Mouse (Mus musculus) E14TG2a.4 (cell line): ENCODE measurements around the gene Klf6.

Experiments
- H3K27me3 ChIP-seq: 2 replicates; pipeline ENCODE4 v1.6.1; 2014; ENCODE audit warnings: low read length, control low read depth; ENCODE audit not compliant: insufficient read depth
- H3K36me3 ChIP-seq: 2 replicates; pipeline ENCODE4 v1.6.1; 2014; ENCODE audit warnings: low read length, control low read depth; ENCODE audit not compliant: insufficient read depth
- H3K4me1 ChIP-seq: replicated peaks from 2 replicates; pipeline ENCODE4 v1.6.1; 2014; ENCODE audit warnings: low read depth, low read length, control low read depth
- H3K4me3 ChIP-seq: replicated peaks from 2 replicates; pipeline ENCODE4 v1.5.1; 2014; ENCODE audit warnings: mild to moderate bottlenecking, low read length
- H3K9me3 ChIP-seq: 2 replicates; pipeline ENCODE4 v1.6.1; 2014; ENCODE audit warnings: low read length, control low read depth
- CTCF ChIP-seq: conservative IDR thresholded peaks from 2 replicates; pipeline ENCODE4 v1.5.1; 2014; ENCODE audit warnings: low read length
- NANOG ChIP-seq: IDR thresholded peaks from 2 replicates; pipeline ENCODE4 v1.6.1; 2014; ENCODE audit warnings: borderline replicate concordance, low read length, mixed read lengths
- POU5F1 ChIP-seq: IDR thresholded peaks from 2 replicates; pipeline ENCODE4 v1.6.1; 2014; ENCODE audit warnings: low read length, borderline replicate concordance

The Klf6 gene

DNA sequence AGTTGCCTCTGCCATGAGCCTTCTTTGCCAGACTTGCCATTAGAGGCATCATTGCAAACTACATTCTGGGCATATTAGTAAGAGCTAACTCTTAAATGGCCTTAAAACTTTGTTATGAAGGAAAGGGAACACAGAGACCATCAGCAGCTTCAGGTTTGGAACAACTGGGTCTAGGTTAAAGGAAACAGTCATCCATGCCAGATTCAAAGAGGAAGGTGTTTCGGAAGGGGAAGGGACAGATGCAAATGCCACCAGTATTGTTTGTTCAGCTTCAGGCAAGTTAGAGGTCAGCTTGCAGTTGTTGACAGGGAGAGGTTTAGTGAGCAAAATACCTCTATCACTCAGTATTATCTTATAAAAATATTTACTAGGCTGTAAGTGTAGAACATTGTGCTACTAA lies 37.7 kb downstream of the Klf6 start:
- no peaks in the 10 kb centered on the region for H3K36me3 ChIP-seq
- no peak for TF ChIP-seq NANOG
- no peak for TF ChIP-seq POU5F1
- TF ChIP-seq CTCF = no peak
- no peak overlapping the region for H3K4me3 ChIP-seq
- no peaks in the 10 kb centered on the region for H3K27me3 ChIP-seq
- H3K9me3 ChIP-seq = peaks cover 16% of the 10 kb centered on the region; the same call in 1 of the 2 replicates
- H3K4me1 ChIP-seq = peaks cover 30% of the 10 kb centered on the region

GRCm38 (mm10) chr13:5899641-5900040 lies 38.4 kb downstream of the Klf6 start:
- H3K36me3 ChIP-seq = no peaks in the 10 kb centered on the region
- H3K9me3 ChIP-seq = peaks cover 18% of the 10 kb centered on the region; the same call in 1 of the 2 replicates
- H3K4me3 ChIP-seq = no peak overlapping the region
- peaks cover 30% of the 10 kb centered on the region for H3K4me1 ChIP-seq
- TF ChIP-seq NANOG = peak; percentile 45; the same call in 1 of the 2 replicates
- TF ChIP-seq CTCF = no peak
- peak; percentile 98 for TF ChIP-seq POU5F1
- no peaks in the 10 kb centered on the region for H3K27me3 ChIP-seq

GRCm38 (mm10) chr13:5913201-5913600 lies 51.9 kb downstream of the Klf6 start:
- H3K9me3 ChIP-seq = no peaks in the 10 kb centered on the region
- TF ChIP-seq NANOG = no peak
- TF ChIP-seq POU5F1 = no peak
- no peak for TF ChIP-seq CTCF

GRCm38 (mm10) chr13:5917360-5917759 lies 56.1 kb downstream of the Klf6 start:
- Histone ChIP-seq H3K4me3 (no peak overlapping the region), H3K9me3 (no peaks in the 10 kb centered on the region), H3K27me3 (no peaks in the 10 kb centered on the region), H3K4me1 (no peaks in the 10 kb centered on the region), H3K36me3 (no peaks in the 10 kb centered on the region)
- TF ChIP-seq CTCF (no peak), NANOG (no peak), POU5F1 (no peak)

More at GRCm38 (mm10) chr13:5913201-5913600, 51.9 kb downstream of the Klf6 start:
- H3K36me3 ChIP-seq = no peaks in the 10 kb centered on the region
- no peak overlapping the region for H3K4me3 ChIP-seq
- H3K4me1 ChIP-seq = no peaks in the 10 kb centered on the region
- no peaks in the 10 kb centered on the region for H3K27me3 ChIP-seq

GRCm38 (mm10) chr13:5919966-5920365 lies 58.7 kb downstream of the Klf6 start:
- Histone ChIP-seq H3K4me3 (no peak overlapping the region), H3K36me3 (no peaks in the 10 kb centered on the region), H3K27me3 (no peaks in the 10 kb centered on the region), H3K9me3 (no peaks in the 10 kb centered on the region), H3K4me1 (no peaks in the 10 kb centered on the region)
- TF ChIP-seq CTCF (no peak), NANOG (no peak)
